Mouse (Mus musculus): Measurements from ENCODE around the gene Dhx32. TPM values are rescaled to one million over a fixed set of nuclear protein-coding genes. Genes with fewer than 3 reads are reported as not detected.

Dhx32 gene
- polyA plus RNA-seq, 1 experiment from 2014 or later: 56.9 TPM

- no peak overlapping the region for H3K27ac ChIP-seq (ENCODE audit: low read depth, low read length)
Measured at GRCm38 (mm10) chr7:133744701-133745100, 37.8 kb downstream of the Dhx32 start.

GRCm38 (mm10) chr7:133744209-133744608, 38.3 kb downstream of the Dhx32 start:
- Histone ChIP-seq H3K4me1 (ENCODE audit: control insufficient read depth, insufficient read depth, low read length) (peaks cover 9% of the 10 kb centered on the region; the same call in 1 of the 2 replicates), H3K36me3 (ENCODE audit: control insufficient read depth, insufficient read depth, low read length) (peaks cover 53% of the 10 kb centered on the region), H3K27me3 (replicated peaks; ENCODE audit: control insufficient read depth, insufficient read depth, low read length) (no peaks in the 10 kb centered on the region), H3K27ac (ENCODE audit: low read depth, low read length) (no peak overlapping the region; the same call in 1 of the 2 replicates), H3K4me3 (ENCODE audit: low read depth, low read length) (no peak overlapping the region), H3K9me3 (replicated peaks; ENCODE audit: control insufficient read depth, low read length) (no peaks in the 10 kb centered on the region), H3K4me2 (ENCODE audit: low read length) (no peak overlapping the region), H3K9ac (ENCODE audit: low read length) (no peak overlapping the region)
- WGBS: 86% methylated on average over 1 of the region's 1 CpGs
- DNase-seq (ENCODE audit: low spot score): no peak
- no peak for ATAC-seq

More at GRCm38 (mm10) chr7:133744701-133745100, 37.8 kb downstream of the Dhx32 start:
- Histone ChIP-seq H3K36me3 (ENCODE audit: control insufficient read depth, insufficient read depth, low read length) (peaks cover 51% of the 10 kb centered on the region), H3K27me3 (replicated peaks; ENCODE audit: control insufficient read depth, insufficient read depth, low read length) (no peaks in the 10 kb centered on the region), H3K4me1 (ENCODE audit: control insufficient read depth, insufficient read depth, low read length) (peaks cover 9% of the 10 kb centered on the region; the same call in 1 of the 2 replicates), H3K4me2 (ENCODE audit: low read length) (no peak overlapping the region), H3K9ac (ENCODE audit: low read length) (no peak overlapping the region), H3K9me3 (replicated peaks; ENCODE audit: control insufficient read depth, low read length) (no peaks in the 10 kb centered on the region), H3K4me3 (ENCODE audit: low read depth, low read length) (no peak overlapping the region)
- WGBS: 40% methylated on average over 4 of the region's 4 CpGs
- DNase-seq (ENCODE audit: low spot score): peak; percentile 19
- no peak for ATAC-seq

- DNase-seq (ENCODE audit: low spot score) (peak; percentile 73), ATAC-seq (no peak)
- Histone ChIP-seq H3K36me3 (ENCODE audit: control insufficient read depth, insufficient read depth, low read length) (peaks cover 52% of the 10 kb centered on the region), H3K4me3 (ENCODE audit: low read depth, low read length) (no peak overlapping the region), H3K9ac (ENCODE audit: low read length) (no peak overlapping the region), H3K4me2 (ENCODE audit: low read length) (no peak overlapping the region), H3K27me3 (replicated peaks; ENCODE audit: control insufficient read depth, insufficient read depth, low read length) (no peaks in the 10 kb centered on the region), H3K27ac (ENCODE audit: low read depth, low read length) (no peak overlapping the region; the same call in 1 of the 2 replicates), H3K4me1 (ENCODE audit: control insufficient read depth, insufficient read depth, low read length) (peaks cover 9% of the 10 kb centered on the region; the same call in 1 of the 2 replicates), H3K9me3 (replicated peaks; ENCODE audit: control insufficient read depth, low read length) (no peaks in the 10 kb centered on the region)
- 42% methylated on average over 4 of the region's 4 CpGs for WGBS
Measured at GRCm38 (mm10) chr7:133743611-133744010, 38.9 kb downstream of the Dhx32 start.

- H3K9me3 ChIP-seq (replicated peaks; ENCODE audit: control insufficient read depth, low read length): no peaks in the 10 kb centered on the region
- H3K4me2 ChIP-seq (ENCODE audit: low read length): no peak overlapping the region
- H3K4me1 ChIP-seq (ENCODE audit: control insufficient read depth, insufficient read depth, low read length): peaks cover 9% of the 10 kb centered on the region; the same call in 1 of the 2 replicates
- ATAC-seq: no peak
- no peak for DNase-seq (ENCODE audit: low spot score)
- WGBS: 86% methylated on average over 12 of the region's 12 CpGs
- H3K9ac ChIP-seq (ENCODE audit: low read length): no peak overlapping the region
- no peak overlapping the region for H3K4me3 ChIP-seq (ENCODE audit: low read depth, low read length)
- no peak overlapping the region for H3K27ac ChIP-seq (ENCODE audit: low read depth, low read length)
- H3K36me3 ChIP-seq (ENCODE audit: control insufficient read depth, insufficient read depth, low read length): peaks cover 45% of the 10 kb centered on the region
- no peaks in the 10 kb centered on the region for H3K27me3 ChIP-seq (replicated peaks; ENCODE audit: control insufficient read depth, insufficient read depth, low read length)
Measured at GRCm38 (mm10) chr7:133742530-133743325, 39.8 kb downstream of the Dhx32 start.

- no peaks in the 10 kb centered on the region for H3K9me3 ChIP-seq (replicated peaks; ENCODE audit: control insufficient read depth, low read length)
- H3K36me3 ChIP-seq (ENCODE audit: control insufficient read depth, insufficient read depth, low read length): peaks cover 45% of the 10 kb centered on the region
- H3K4me3 ChIP-seq (ENCODE audit: low read depth, low read length): no peak overlapping the region
- DNase-seq (ENCODE audit: low spot score) (no peak), ATAC-seq (no peak)
- H3K27ac ChIP-seq (ENCODE audit: low read depth, low read length): no peak overlapping the region
- 96% methylated on average over 7 of the region's 7 CpGs for WGBS
- H3K27me3 ChIP-seq (replicated peaks; ENCODE audit: control insufficient read depth, insufficient read depth, low read length): no peaks in the 10 kb centered on the region
- H3K9ac ChIP-seq (ENCODE audit: low read length): no peak overlapping the region
- peaks cover 9% of the 10 kb centered on the region; the same call in 1 of the 2 replicates for H3K4me1 ChIP-seq (ENCODE audit: control insufficient read depth, insufficient read depth, low read length)
- H3K4me2 ChIP-seq (ENCODE audit: low read length): no peak overlapping the region
Measured at GRCm38 (mm10) chr7:133740558-133740957, 42.0 kb downstream of the Dhx32 start.

GRCm38 (mm10) chr7:133731971-133732645, 50.4 kb downstream of the Dhx32 start:
- Histone ChIP-seq H3K9me3 (replicated peaks; ENCODE audit: control insufficient read depth, low read length) (no peaks in the 10 kb centered on the region), H3K36me3 (ENCODE audit: control insufficient read depth, insufficient read depth, low read length) (peaks cover 40% of the 10 kb centered on the region), H3K27ac (ENCODE audit: low read depth, low read length) (peak overlapping the region; percentile 44; the same call in 1 of the 2 replicates), H3K4me1 (ENCODE audit: control insufficient read depth, insufficient read depth, low read length) (0 out of 2 replicates have a peak, but pooled peaks cover 2% of the 10 kb centered on the region), H3K4me3 (ENCODE audit: low read depth, low read length) (no peak overlapping the region), H3K9ac (ENCODE audit: low read length) (no peak overlapping the region), H3K4me2 (ENCODE audit: low read length) (no peak overlapping the region), H3K27me3 (replicated peaks; ENCODE audit: control insufficient read depth, insufficient read depth, low read length) (no peaks in the 10 kb centered on the region)
- DNase-seq (ENCODE audit: low spot score) (peak; percentile 44), ATAC-seq (no peak)
- WGBS: 50% methylated on average over 4 of the region's 4 CpGs

GRCm38 (mm10) chr7:133730324-133731191, 52.0 kb downstream of the Dhx32 start:
- Histone ChIP-seq H3K27me3 (replicated peaks; ENCODE audit: control insufficient read depth, insufficient read depth, low read length) (no peaks in the 10 kb centered on the region), H3K36me3 (ENCODE audit: control insufficient read depth, insufficient read depth, low read length) (peaks cover 37% of the 10 kb centered on the region), H3K4me1 (ENCODE audit: control insufficient read depth, insufficient read depth, low read length) (0 out of 2 replicates have a peak, but pooled peaks cover 2% of the 10 kb centered on the region), H3K4me3 (ENCODE audit: low read depth, low read length) (no peak overlapping the region), H3K4me2 (ENCODE audit: low read length) (no peak overlapping the region), H3K9me3 (replicated peaks; ENCODE audit: control insufficient read depth, low read length) (no peaks in the 10 kb centered on the region), H3K27ac (ENCODE audit: low read depth, low read length) (no peak overlapping the region), H3K9ac (ENCODE audit: low read length) (no peak overlapping the region)
- 90% methylated on average over 11 of the region's 11 CpGs for WGBS
- DNase-seq (ENCODE audit: low spot score) (no peak), ATAC-seq (no peak)

- H3K4me3 ChIP-seq (ENCODE audit: low read depth, low read length): no peak overlapping the region
- WGBS: 80% methylated on average over 5 of the region's 5 CpGs
- no peak overlapping the region for H3K4me2 ChIP-seq (ENCODE audit: low read length)
- DNase-seq (ENCODE audit: low spot score) (no peak), ATAC-seq (no peak)
- peaks cover 43% of the 10 kb centered on the region for H3K36me3 ChIP-seq (ENCODE audit: control insufficient read depth, insufficient read depth, low read length)
- H3K9me3 ChIP-seq (replicated peaks; ENCODE audit: control insufficient read depth, low read length): no peaks in the 10 kb centered on the region
- H3K27me3 ChIP-seq (replicated peaks; ENCODE audit: control insufficient read depth, insufficient read depth, low read length): no peaks in the 10 kb centered on the region
- H3K4me1 ChIP-seq (ENCODE audit: control insufficient read depth, insufficient read depth, low read length): 0 out of 2 replicates have a peak, but pooled peaks cover 5% of the 10 kb centered on the region
- no peak overlapping the region for H3K27ac ChIP-seq (ENCODE audit: low read depth, low read length)
- H3K9ac ChIP-seq (ENCODE audit: low read length): no peak overlapping the region; the same call in 1 of the 2 replicates
Measured at GRCm38 (mm10) chr7:133729351-133729750, 53.2 kb downstream of the Dhx32 start.
